Mouse (Mus musculus): ENCODE data around the gene Drd3. TPM values are rescaled to one million over a fixed set of nuclear protein-coding genes. Genes with fewer than 3 reads are reported as not detected.

The Drd3 gene
- polyA plus RNA-seq, 1 experiment from 2014 or later, result 0.27 TPM

DNA sequence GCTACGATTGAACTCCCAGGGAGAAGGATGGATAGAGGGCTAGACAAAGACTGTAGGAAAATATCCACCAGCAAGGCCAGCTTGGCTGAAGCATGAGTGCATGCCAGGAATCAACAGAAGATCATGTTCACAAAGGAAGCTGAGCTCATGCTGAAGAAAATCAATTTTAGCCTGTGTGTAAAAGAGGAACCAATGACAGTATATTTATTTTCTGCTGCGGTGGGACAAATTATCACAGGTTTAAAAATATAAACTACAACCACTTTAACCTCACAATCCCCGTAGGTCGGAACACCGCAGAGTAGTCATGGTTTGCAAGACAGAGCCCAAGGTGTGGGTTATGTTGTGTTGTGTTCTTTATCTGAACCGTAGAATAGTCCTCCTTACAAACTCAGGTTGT lies 50.5 kb downstream of the Drd3 start:
- Histone ChIP-seq H3K9ac (no peak overlapping the region), H3K36me3 (replicated peaks) (no peaks in the 10 kb centered on the region), H3K4me1 (peaks cover 24% of the 10 kb centered on the region), H3K4me3 (replicated peaks) (no peak overlapping the region), H3K27ac (no peak overlapping the region), H3K27me3 (0 out of 2 replicates have a peak, but pooled peaks cover 3% of the 10 kb centered on the region), H3K4me2 (no peak overlapping the region), H3K9me3 (no peaks in the 10 kb centered on the region)
- WGBS, result 93% methylated on average over 6 of the region's 6 CpGs
- no peak for ATAC-seq (ENCODE audit: low FRiP score)

DNA sequence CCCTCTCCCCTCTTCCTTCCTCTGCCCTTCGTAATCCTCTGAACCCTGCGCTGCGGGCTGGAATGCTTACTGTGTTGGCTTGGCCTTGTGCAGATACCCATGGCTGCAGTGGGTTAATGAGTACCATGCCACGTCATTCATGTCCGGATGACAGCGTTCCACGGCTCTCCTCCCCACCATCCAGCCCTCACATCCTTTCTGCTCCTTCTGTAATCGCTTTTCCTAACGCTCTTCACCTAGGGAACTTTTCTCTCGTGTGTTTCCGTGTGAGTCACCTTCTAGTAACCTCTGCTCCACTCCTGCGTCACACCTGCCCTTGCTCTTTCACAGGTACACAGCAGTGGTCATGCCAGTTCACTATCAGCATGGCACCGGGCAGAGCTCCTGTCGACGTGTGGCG lies 53.2 kb downstream of the Drd3 start:
- Histone ChIP-seq H3K27me3 (no peaks in the 10 kb centered on the region), H3K4me2 (no peak overlapping the region), H3K9ac (no peak overlapping the region), H3K9me3 (no peaks in the 10 kb centered on the region), H3K36me3 (replicated peaks) (no peaks in the 10 kb centered on the region), H3K4me1 (no peaks in the 10 kb centered on the region), H3K4me3 (replicated peaks) (no peak overlapping the region), H3K27ac (no peak overlapping the region)
- ATAC-seq (ENCODE audit: low FRiP score), result no peak
- WGBS, result 79% methylated on average over 16 of the region's 16 CpGs

DNA sequence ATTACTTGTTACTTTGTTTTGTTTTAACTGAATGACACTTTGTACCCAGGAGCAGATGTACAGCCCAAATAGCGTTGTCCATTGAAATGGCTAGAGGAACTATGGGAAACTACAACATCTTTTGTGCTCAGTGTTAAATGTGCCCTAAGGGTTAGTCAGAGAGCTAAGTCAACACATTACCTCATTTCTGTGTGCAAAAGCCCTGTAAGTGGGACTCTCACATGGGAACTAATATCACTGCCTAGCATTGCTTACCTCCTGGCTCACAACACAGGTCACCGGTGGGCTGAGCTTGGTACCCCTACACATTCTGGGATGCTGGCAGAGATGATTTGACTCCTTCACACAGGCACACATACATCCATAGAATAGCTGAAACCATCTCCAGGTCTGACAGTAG lies 55.6 kb downstream of the Drd3 start:
- Histone ChIP-seq H3K9me3 (no peaks in the 10 kb centered on the region), H3K36me3 (replicated peaks) (no peaks in the 10 kb centered on the region), H3K4me1 (no peaks in the 10 kb centered on the region), H3K4me2 (no peak overlapping the region), H3K27ac (no peak overlapping the region), H3K9ac (no peak overlapping the region), H3K4me3 (replicated peaks) (no peak overlapping the region), H3K27me3 (no peaks in the 10 kb centered on the region)
- no peak for ATAC-seq (ENCODE audit: low FRiP score)
- 85% methylated on average over 2 of the region's 2 CpGs for WGBS

DNA sequence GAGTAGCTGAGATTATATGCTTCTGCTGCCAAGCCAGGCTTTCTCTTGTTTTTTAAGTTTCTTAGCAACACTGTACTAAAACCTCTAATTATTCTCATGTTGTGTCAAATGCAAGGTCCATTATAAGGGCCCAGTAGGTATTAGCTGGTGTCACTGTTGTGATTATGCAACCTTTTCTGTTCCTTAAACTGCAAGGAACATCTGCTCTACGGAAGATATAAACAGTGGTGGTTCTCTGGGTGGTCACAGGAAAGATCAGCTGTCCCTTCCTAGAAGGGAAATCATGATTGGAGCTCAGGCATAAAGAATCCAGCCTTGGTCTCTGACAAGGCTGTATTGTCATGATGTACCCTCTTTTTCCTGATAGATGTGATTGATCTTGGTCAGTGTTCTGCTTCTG lies 57.6 kb downstream of the Drd3 start:
- H3K27me3 ChIP-seq, result no peaks in the 10 kb centered on the region
- no peaks in the 10 kb centered on the region for H3K36me3 ChIP-seq (replicated peaks)
- no peak overlapping the region for H3K27ac ChIP-seq
- 81% methylated on average over 1 of the region's 1 CpGs for WGBS
- no peaks in the 10 kb centered on the region for H3K9me3 ChIP-seq
- H3K4me1 ChIP-seq, result no peaks in the 10 kb centered on the region
- ATAC-seq (ENCODE audit: low FRiP score), result no peak
- H3K9ac ChIP-seq, result no peak overlapping the region
- no peak overlapping the region for H3K4me2 ChIP-seq
- H3K4me3 ChIP-seq (replicated peaks), result no peak overlapping the region

DNA sequence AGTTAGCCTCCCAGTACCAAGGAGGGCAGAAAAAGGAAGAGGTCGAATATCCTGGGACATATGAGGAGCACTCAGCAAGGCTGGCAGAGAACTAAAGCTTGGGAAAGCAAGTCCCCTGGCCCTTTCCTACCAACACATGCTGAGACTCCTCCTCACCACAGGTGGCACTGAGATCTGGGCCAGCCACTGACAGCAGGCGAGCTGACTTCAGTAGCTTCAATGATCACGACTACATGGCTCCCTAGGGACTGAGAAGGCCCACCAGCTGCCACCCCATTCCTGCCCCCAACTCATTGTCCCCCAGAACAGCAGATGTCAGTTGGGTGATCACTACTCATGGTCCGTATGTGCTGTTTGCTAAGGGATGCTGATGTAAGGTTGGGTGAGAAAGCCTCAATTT lies 60.8 kb downstream of the Drd3 start:
- Histone ChIP-seq H3K4me2 (no peak overlapping the region), H3K4me3 (replicated peaks) (no peak overlapping the region), H3K27ac (no peak overlapping the region), H3K9me3 (no peaks in the 10 kb centered on the region), H3K4me1 (no peaks in the 10 kb centered on the region), H3K9ac (no peak overlapping the region), H3K36me3 (replicated peaks) (no peaks in the 10 kb centered on the region), H3K27me3 (no peaks in the 10 kb centered on the region)
- 59% methylated on average over 4 of the region's 4 CpGs for WGBS
- no peak for ATAC-seq (ENCODE audit: low FRiP score)

DNA sequence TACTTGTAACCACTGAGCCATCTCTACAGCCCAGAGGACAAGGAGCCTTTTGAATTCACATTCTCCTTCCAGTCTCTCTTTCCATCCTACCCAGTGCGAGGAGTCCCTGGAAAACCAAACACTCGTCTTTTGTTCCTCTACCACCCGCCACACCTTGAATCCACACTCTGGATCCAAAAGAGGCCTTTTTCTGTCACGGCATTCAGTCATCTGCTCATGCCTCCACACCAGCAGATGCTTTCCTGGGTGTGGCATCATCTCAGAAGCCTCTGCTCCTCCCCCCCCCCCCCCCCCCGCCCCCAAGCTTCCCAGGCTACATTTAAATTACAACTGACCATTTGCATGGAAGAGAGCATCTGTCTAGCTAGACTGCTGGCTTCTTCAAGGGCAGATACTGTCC lies 62.5 kb downstream of the Drd3 start:
- ATAC-seq (ENCODE audit: low FRiP score), result no peak
- 73% methylated on average over 5 of the region's 5 CpGs for WGBS

DNA sequence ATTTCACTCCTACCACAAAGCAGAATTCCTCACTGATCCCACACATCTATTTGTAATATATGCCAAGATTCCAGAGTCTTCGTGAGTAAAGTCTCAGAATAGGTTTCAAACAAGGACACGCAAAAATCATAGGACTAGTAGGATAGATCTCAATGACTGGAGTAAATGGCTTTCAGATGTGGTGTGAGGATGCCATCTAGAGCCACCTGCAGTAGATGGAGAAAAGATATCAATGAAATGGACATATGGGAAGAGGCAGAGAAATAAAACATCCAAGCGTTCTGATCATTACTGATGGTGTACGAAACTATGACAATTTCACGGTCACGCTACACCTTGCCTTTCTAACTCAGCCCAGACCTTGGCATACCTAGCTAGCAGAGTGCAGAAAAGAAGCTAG lies 64.6 kb downstream of the Drd3 start:
- H3K27me3 ChIP-seq, result no peaks in the 10 kb centered on the region
- no peak overlapping the region for H3K4me3 ChIP-seq (replicated peaks)
- H3K9ac ChIP-seq, result no peak overlapping the region
- H3K9me3 ChIP-seq, result no peaks in the 10 kb centered on the region
- 95% methylated on average over 6 of the region's 6 CpGs for WGBS
- ATAC-seq (ENCODE audit: low FRiP score), result no peak
- no peaks in the 10 kb centered on the region for H3K4me1 ChIP-seq
- H3K36me3 ChIP-seq (replicated peaks), result no peaks in the 10 kb centered on the region
- H3K27ac ChIP-seq, result no peak overlapping the region
- no peak overlapping the region for H3K4me2 ChIP-seq

More for the DNA sequence above, 62.5 kb downstream of the Drd3 start:
- Histone ChIP-seq H3K9ac (no peak overlapping the region), H3K27ac (no peak overlapping the region), H3K4me2 (no peak overlapping the region), H3K4me3 (replicated peaks) (no peak overlapping the region), H3K36me3 (replicated peaks) (no peaks in the 10 kb centered on the region), H3K4me1 (no peaks in the 10 kb centered on the region), H3K9me3 (no peaks in the 10 kb centered on the region), H3K27me3 (no peaks in the 10 kb centered on the region)

DNA sequence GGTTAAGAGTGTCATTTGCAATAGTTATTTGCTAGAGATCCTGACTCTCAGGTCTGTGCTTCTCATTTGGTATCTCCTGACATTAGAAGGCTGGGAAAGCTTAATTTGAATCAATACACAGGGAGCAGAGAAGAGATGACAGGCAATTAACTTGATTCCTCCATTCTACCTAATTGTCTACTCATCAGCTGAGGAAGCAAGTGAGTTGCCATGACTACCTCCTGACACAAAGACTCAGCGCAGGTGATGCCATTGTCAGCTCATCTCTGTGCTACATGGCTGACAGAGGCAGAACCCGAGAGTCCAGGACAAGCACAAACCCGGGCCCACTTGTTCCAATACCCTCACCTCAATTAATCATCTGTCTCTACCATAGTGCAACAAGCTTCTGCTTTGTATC lies 73.7 kb downstream of the Drd3 start:
- ATAC-seq (ENCODE audit: low FRiP score), result no peak
- 62% methylated on average over 3 of the region's 3 CpGs for WGBS
- H3K4me1 ChIP-seq, result no peaks in the 10 kb centered on the region
- no peak overlapping the region for H3K27ac ChIP-seq
- no peaks in the 10 kb centered on the region for H3K36me3 ChIP-seq (replicated peaks)
- H3K9me3 ChIP-seq, result no peaks in the 10 kb centered on the region
- H3K4me3 ChIP-seq (replicated peaks), result no peak overlapping the region
- H3K9ac ChIP-seq, result no peak overlapping the region
- H3K27me3 ChIP-seq, result no peaks in the 10 kb centered on the region
- H3K4me2 ChIP-seq, result no peak overlapping the region

DNA sequence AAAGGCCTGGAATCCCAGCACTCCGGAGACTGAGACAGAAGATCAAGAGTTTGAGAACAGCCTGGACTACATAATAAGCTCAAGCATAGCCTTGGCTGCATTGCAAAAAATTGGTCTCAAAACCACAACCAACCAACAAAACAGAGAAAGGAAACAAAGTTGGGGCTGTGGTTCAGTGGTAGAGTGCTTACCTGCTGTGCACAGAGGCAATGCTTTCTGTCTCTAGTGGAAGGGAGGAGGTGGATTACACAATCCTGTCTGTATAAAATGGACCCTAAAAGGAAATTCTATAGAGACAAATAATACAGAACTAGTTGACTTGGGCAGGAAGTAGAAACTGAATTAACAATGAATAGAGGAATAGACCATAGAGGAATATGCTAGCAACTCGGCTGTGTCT lies 78.1 kb downstream of the Drd3 start:
- no peak overlapping the region for H3K4me3 ChIP-seq (replicated peaks)
- H3K36me3 ChIP-seq (replicated peaks), result no peaks in the 10 kb centered on the region
- H3K4me1 ChIP-seq, result no peaks in the 10 kb centered on the region
- H3K27me3 ChIP-seq, result no peaks in the 10 kb centered on the region
- H3K9me3 ChIP-seq, result no peaks in the 10 kb centered on the region
- H3K4me2 ChIP-seq, result no peak overlapping the region
- WGBS, result 92% methylated on average over 2 of the region's 2 CpGs
- ATAC-seq (ENCODE audit: low FRiP score), result no peak
- H3K9ac ChIP-seq, result no peak overlapping the region
- H3K27ac ChIP-seq, result no peak overlapping the region

DNA sequence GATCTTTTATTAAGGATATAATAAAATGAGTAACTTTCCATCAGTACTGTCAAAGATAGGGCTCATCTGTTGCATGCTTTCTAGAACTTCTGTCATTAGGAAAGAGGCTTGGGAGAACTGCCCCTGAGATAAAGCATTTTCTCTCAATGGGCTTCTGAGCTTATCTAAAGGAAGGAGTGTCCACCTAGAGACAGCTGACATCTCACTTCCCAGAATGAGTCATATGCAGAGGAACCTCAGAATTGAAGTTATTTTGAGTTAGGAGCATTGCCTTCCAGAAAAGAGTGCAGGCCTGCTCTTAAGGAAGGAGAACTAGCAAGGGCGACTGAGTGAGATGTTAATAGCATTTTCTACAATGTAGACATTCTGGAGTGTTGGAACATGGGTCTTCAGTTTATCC lies 87.4 kb downstream of the Drd3 start:
- no peak overlapping the region for H3K4me3 ChIP-seq (replicated peaks)
- ATAC-seq (ENCODE audit: low FRiP score), result no peak
- no peak overlapping the region for H3K27ac ChIP-seq
- H3K4me1 ChIP-seq, result no peaks in the 10 kb centered on the region
- 85% methylated on average over 1 of the region's 1 CpGs for WGBS
- H3K27me3 ChIP-seq, result no peaks in the 10 kb centered on the region
- no peaks in the 10 kb centered on the region for H3K36me3 ChIP-seq (replicated peaks)
- no peak overlapping the region for H3K4me2 ChIP-seq
- H3K9ac ChIP-seq, result no peak overlapping the region
- H3K9me3 ChIP-seq, result no peaks in the 10 kb centered on the region

DNA sequence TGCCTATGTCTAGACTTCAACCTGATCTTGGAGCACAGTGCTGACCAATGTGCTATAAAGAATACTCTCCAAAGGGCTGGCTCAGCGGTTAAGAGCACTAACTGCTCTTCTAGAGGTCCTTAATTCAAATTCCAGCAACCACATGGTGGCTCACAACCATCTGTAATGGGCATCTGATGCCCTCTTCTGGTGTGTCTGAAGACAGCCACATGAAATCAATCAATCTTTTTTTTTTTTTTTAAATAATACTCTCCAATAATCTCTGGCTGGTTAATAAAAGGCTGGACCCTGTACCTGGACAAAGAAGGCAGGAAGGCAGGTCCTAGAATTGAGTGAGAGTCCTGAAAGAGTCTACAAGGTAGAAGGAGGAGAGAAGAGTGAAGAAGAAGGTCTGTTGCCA lies 96.0 kb downstream of the Drd3 start:
- Histone ChIP-seq H3K27me3 (no peaks in the 10 kb centered on the region), H3K4me3 (replicated peaks) (no peak overlapping the region), H3K9me3 (no peaks in the 10 kb centered on the region), H3K4me1 (no peaks in the 10 kb centered on the region), H3K27ac (no peak overlapping the region), H3K9ac (no peak overlapping the region), H3K36me3 (replicated peaks) (no peaks in the 10 kb centered on the region), H3K4me2 (no peak overlapping the region)
- no peak for ATAC-seq (ENCODE audit: low FRiP score)
- WGBS, result 61% methylated on average over 1 of the region's 1 CpGs

DNA sequence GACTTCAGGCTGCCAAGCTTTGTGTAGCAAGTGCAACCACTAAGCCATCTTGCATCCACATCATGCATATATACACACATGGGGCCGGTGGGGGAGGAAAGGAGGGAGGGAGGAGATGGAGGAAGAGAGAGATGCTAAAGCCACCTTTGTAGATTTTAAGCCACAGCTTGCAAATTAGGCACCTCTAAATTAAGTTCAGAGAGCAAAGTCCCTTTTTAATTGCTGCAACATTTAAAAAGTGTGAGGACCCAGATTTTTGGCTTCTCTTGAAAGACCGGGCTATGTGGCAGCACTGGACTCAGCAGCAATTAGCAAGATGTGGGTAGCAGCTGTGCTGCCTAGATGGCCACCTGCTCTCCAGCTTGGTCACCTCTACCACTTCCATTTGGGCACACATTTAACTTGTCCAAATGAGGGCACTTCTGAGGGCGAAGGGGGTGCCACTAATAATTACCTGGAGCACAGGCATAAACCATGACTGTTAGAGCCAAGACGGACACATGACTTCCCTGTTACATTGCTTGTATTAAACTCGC lies 105.2 kb downstream of the Drd3 start:
- H3K27me3 ChIP-seq, result no peaks in the 10 kb centered on the region
- no peak for ATAC-seq (ENCODE audit: low FRiP score)
- no peak overlapping the region for H3K4me3 ChIP-seq (replicated peaks)
- no peak overlapping the region for H3K27ac ChIP-seq
- no peaks in the 10 kb centered on the region for H3K4me1 ChIP-seq
- peaks cover 27% of the 10 kb centered on the region for H3K36me3 ChIP-seq (replicated peaks)
- no peaks in the 10 kb centered on the region for H3K9me3 ChIP-seq
- H3K4me2 ChIP-seq, result no peak overlapping the region
- 85% methylated on average over 5 of the region's 5 CpGs for WGBS
- H3K9ac ChIP-seq, result no peak overlapping the region

DNA sequence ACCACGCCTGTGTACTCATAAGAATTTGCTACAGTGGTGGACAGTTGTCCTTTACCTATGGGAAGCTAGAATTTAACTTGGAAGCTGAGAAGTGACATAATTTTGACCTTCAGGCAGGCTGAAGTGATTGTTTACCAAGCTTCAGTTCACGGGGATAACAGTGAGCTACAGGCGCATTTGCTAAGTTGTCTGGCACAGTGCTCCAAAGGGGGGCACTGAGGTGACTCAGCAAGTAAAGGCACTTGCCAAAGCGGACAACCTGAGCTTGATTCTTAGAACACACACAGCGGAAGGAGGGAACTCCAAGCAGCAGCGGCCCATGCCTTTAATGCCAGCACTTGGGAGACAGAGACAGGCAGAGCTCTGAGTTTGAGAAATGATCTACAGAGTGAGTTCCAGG lies 106.8 kb downstream of the Drd3 start:
- peaks cover 27% of the 10 kb centered on the region for H3K36me3 ChIP-seq (replicated peaks)
- no peak overlapping the region for H3K27ac ChIP-seq
- 84% methylated on average over 6 of the region's 6 CpGs for WGBS
- H3K4me2 ChIP-seq, result no peak overlapping the region
- H3K4me3 ChIP-seq (replicated peaks), result no peak overlapping the region
- H3K27me3 ChIP-seq, result no peaks in the 10 kb centered on the region
- H3K4me1 ChIP-seq, result no peaks in the 10 kb centered on the region
- H3K9ac ChIP-seq, result no peak overlapping the region
- no peak for ATAC-seq (ENCODE audit: low FRiP score)
- no peaks in the 10 kb centered on the region for H3K9me3 ChIP-seq

DNA sequence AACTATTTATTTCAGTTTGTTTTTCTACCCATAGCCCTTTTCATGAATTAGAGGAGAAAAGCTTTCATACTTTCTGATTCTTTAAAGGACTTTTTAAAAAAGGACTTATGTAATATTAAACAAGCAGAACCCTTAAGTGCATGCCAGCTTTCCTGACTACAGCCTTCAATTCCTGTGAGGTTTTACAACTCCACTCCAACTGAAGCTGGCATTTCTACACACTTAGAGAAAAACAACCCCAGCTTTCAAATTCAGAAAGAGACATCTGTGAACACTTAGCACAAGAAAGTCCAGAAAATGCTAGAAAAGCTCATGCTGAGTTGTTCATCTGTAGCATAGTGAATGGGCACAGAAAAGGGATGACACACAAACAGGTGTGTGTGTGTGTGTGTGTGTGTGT lies 116.0 kb downstream of the Drd3 start:
- Histone ChIP-seq H3K4me3 (replicated peaks) (no peak overlapping the region), H3K27ac (no peak overlapping the region), H3K9me3 (no peaks in the 10 kb centered on the region), H3K27me3 (no peaks in the 10 kb centered on the region), H3K9ac (no peak overlapping the region), H3K4me2 (no peak overlapping the region), H3K4me1 (no peaks in the 10 kb centered on the region), H3K36me3 (replicated peaks) (peaks cover 51% of the 10 kb centered on the region)
- ATAC-seq (ENCODE audit: low FRiP score), result no peak

All from forebrain, embryonic 12.5 days (tissue).